Mouse (Mus musculus): ENCODE measurements at regions not wholly inside any gene's neighbourhood (a gene's known extent, or its start where the extent isn't known, plus 50 kb on each side); places are given as distances from the start of the nearest gene placed in this dataset.

- DNase-seq = no peak
Observed at GRCm38 (mm10) chr2:47991132-47991531, 822.8 kb upstream of the Acvr2a start.

GRCm38 (mm10) chr2:47994185-47994584 is 819.7 kb upstream of the Acvr2a start:
- no peak for DNase-seq

GRCm38 (mm10) chr2:48001230-48001629 is 812.7 kb upstream of the Acvr2a start:
- DNase-seq = no peak

GRCm38 (mm10) chr2:48001800-48002507 is 812.0 kb upstream of the Acvr2a start:
- DNase-seq = peak; percentile 13

- no peak for DNase-seq
Observed at GRCm38 (mm10) chr2:48010308-48010707, 803.6 kb upstream of the Acvr2a start.

GRCm38 (mm10) chr2:48027559-48027958 is 786.4 kb upstream of the Acvr2a start:
- DNase-seq = no peak

- no peak for DNase-seq
Observed at GRCm38 (mm10) chr2:48061375-48061774, 752.5 kb upstream of the Acvr2a start.

GRCm38 (mm10) chr2:48063436-48063835 is 750.5 kb upstream of the Acvr2a start:
- no peak for DNase-seq

GRCm38 (mm10) chr2:48065162-48065561 is 748.7 kb upstream of the Acvr2a start:
- no peak for DNase-seq

- no peak for DNase-seq
Observed at GRCm38 (mm10) chr2:48082120-48082799, 731.6 kb upstream of the Acvr2a start.

- DNase-seq = no peak
Observed at GRCm38 (mm10) chr2:48098287-48098686, 715.6 kb upstream of the Acvr2a start.

GRCm38 (mm10) chr2:48098931-48099531 is 714.9 kb upstream of the Acvr2a start:
- no peak for DNase-seq

GRCm38 (mm10) chr2:48123662-48124061 is 690.2 kb upstream of the Acvr2a start:
- DNase-seq = no peak

- no peak for DNase-seq
Observed at GRCm38 (mm10) chr2:48138051-48138611, 675.8 kb upstream of the Acvr2a start.

GRCm38 (mm10) chr2:48141281-48141680 is 672.6 kb upstream of the Acvr2a start:
- DNase-seq = no peak

GRCm38 (mm10) chr2:48154706-48155105 is 659.2 kb upstream of the Acvr2a start:
- DNase-seq = no peak

- no peak for DNase-seq
Observed at GRCm38 (mm10) chr2:48172626-48173025, 641.3 kb upstream of the Acvr2a start.

- no peak for DNase-seq
Observed at GRCm38 (mm10) chr2:48186161-48186560, 627.7 kb upstream of the Acvr2a start.

GRCm38 (mm10) chr2:48186609-48187008 is 627.3 kb upstream of the Acvr2a start:
- DNase-seq = peak; percentile 3

GRCm38 (mm10) chr2:48211804-48212203 is 602.1 kb upstream of the Acvr2a start:
- no peak for DNase-seq

- DNase-seq = no peak
Observed at GRCm38 (mm10) chr2:48220771-48221170, 593.1 kb upstream of the Acvr2a start.

GRCm38 (mm10) chr2:48223084-48223799 is 590.7 kb upstream of the Acvr2a start:
- no peak for DNase-seq

- no peak for DNase-seq
Observed at GRCm38 (mm10) chr2:48250174-48250573, 563.7 kb upstream of the Acvr2a start.
